Mouse (Mus musculus): Measurements from ENCODE around the gene Ppm1l. TPM values are rescaled to one million over a fixed set of nuclear protein-coding genes. Genes with fewer than 3 reads are reported as not detected.
"Not testable (repeated sequence)": the region's sequence is repeated elsewhere in the genome, so short reads cannot be mapped to it uniquely, and the experiment has no call there.

Ppm1l gene
- polyA plus RNA-seq, 1 experiment from 2014 or later: 6.0 TPM

DNA sequence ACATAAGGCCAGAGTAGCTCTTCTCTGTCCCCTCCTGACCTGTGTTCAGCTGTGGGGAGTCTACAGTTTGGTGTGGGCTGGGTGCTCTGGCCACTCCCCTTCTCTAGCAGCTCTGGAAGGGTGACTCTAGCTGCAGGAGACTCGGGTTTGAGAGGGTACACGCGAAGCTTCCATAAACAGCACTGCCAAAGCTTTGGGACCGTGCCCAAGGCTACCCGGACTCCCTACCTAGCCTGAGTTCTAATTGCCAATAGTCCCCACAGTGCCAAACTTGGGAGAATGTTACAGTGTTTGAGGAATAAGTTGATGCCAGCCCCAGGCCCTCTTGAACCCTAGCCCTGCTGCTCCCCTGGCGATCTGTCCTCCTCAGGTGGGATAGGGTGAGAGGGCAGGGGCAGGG lies 238.8 kb downstream of the Ppm1l start:
- WGBS: 74% methylated on average over 6 of the region's 6 CpGs
- DNase-seq (ENCODE audit: low spot score) (no peak), ATAC-seq (ENCODE audit: low FRiP score, low TSS enrichment) (no peak)
- H3K4me2 ChIP-seq (replicated peaks; ENCODE audit: low read depth): no peak overlapping the region
- H3K9me3 ChIP-seq (ENCODE audit: control insufficient read depth, low read length): no peaks in the 10 kb centered on the region
- H3K36me3 ChIP-seq (ENCODE audit: control insufficient read depth, insufficient read depth, low read length): no peaks in the 10 kb centered on the region
- TF ChIP-seq CTCF (IDR thresholded peaks at IDR 0.05; ENCODE audit: low read depth): no peak
- TF ChIP-seq EP300 (optimal IDR thresholded peaks at IDR 0.05): no peak
- H3K27ac ChIP-seq (replicated peaks): no peak overlapping the region
- no peak overlapping the region for H3K4me3 ChIP-seq (ENCODE audit: low read depth, low read length)
- H3K9ac ChIP-seq (ENCODE audit: low read length): no peak overlapping the region
- no peaks in the 10 kb centered on the region for H3K4me1 ChIP-seq (replicated peaks; ENCODE audit: control insufficient read depth, insufficient read depth)
- H3K27me3 ChIP-seq (ENCODE audit: control insufficient read depth, insufficient read depth, low read length): no peaks in the 10 kb centered on the region

- no peak for ATAC-seq (ENCODE audit: low FRiP score, low TSS enrichment)
- no peak overlapping the region for H3K9ac ChIP-seq (ENCODE audit: low read length)
- DNase-seq (ENCODE audit: low spot score): no peak
- H3K27ac ChIP-seq (replicated peaks): no peak overlapping the region
- H3K4me2 ChIP-seq (replicated peaks; ENCODE audit: low read depth): no peak overlapping the region
- WGBS: 85% methylated on average over 12 of the region's 12 CpGs
- no peaks in the 10 kb centered on the region for H3K9me3 ChIP-seq (ENCODE audit: control insufficient read depth, low read length)
- no peak overlapping the region for H3K4me3 ChIP-seq (ENCODE audit: low read depth, low read length)
- TF ChIP-seq EP300 (optimal IDR thresholded peaks at IDR 0.05): no peak
- TF ChIP-seq CTCF (IDR thresholded peaks at IDR 0.05; ENCODE audit: low read depth): no peak
- H3K4me1 ChIP-seq (replicated peaks; ENCODE audit: control insufficient read depth, insufficient read depth): no peaks in the 10 kb centered on the region
- H3K36me3 ChIP-seq (ENCODE audit: control insufficient read depth, insufficient read depth, low read length): no peaks in the 10 kb centered on the region
- H3K27me3 ChIP-seq (ENCODE audit: control insufficient read depth, insufficient read depth, low read length): no peaks in the 10 kb centered on the region
Observed at GRCm38 (mm10) chr3:69556092-69556778, 239.6 kb downstream of the Ppm1l start.

DNA sequence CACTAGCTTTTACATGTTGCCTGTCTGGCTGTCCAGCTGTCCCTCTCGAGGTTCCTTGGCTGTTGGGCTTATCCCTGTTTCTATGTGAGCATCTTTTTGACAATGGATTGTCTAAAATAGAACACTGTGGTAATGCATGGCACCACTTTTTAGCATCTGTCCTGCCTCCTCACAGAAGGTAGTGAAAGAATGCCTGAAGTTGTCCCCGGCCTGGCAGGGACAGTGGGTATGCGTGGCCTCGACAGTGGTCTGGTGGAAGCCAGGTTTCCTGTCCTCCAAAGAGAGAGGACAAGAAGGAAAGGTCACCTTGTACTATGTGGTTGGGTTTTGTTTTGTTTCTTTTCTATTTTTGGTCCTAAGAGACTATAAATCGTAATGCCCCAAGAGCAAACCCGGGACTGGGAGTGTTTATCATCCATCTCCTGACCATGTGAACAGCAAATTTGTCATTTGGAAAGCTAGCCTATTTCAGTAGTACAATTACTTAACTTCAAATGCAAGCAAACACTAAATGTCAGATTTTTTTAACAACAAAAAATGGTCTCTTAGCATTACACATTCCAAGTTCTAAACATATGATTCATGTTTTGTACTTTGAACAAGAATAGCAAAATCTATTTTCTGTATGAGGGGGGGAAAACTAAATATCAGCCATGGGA lies 242.8 kb downstream of the Ppm1l start:
- Histone ChIP-seq H3K9me3 (ENCODE audit: control insufficient read depth, low read length) (no peaks in the 10 kb centered on the region), H3K9ac (ENCODE audit: low read length) (no peak overlapping the region), H3K36me3 (ENCODE audit: control insufficient read depth, insufficient read depth, low read length) (no peaks in the 10 kb centered on the region), H3K27ac (replicated peaks) (peak overlapping the region; percentile 46; the same call in 1 of the 2 replicates), H3K4me2 (replicated peaks; ENCODE audit: low read depth) (no peak overlapping the region), H3K4me1 (replicated peaks; ENCODE audit: control insufficient read depth, insufficient read depth) (no peaks in the 10 kb centered on the region), H3K27me3 (ENCODE audit: control insufficient read depth, insufficient read depth, low read length) (no peaks in the 10 kb centered on the region), H3K4me3 (ENCODE audit: low read depth, low read length) (no peak overlapping the region)
- TF ChIP-seq CTCF (IDR thresholded peaks at IDR 0.05; ENCODE audit: low read depth) (no peak), EP300 (optimal IDR thresholded peaks at IDR 0.05) (no peak)
- WGBS: 57% methylated on average over 6 of the region's 6 CpGs
- DNase-seq (ENCODE audit: low spot score) (no peak), ATAC-seq (ENCODE audit: low FRiP score, low TSS enrichment) (peak; percentile 21; the same call in 1 of the 2 replicates)

- H3K9ac ChIP-seq (ENCODE audit: low read length): no peak overlapping the region
- H3K4me2 ChIP-seq (replicated peaks; ENCODE audit: low read depth): peak overlapping the region; percentile 17; the same call in 1 of the 2 replicates
- no peaks in the 10 kb centered on the region for H3K9me3 ChIP-seq (ENCODE audit: control insufficient read depth, low read length)
- H3K27me3 ChIP-seq (ENCODE audit: control insufficient read depth, insufficient read depth, low read length): no peaks in the 10 kb centered on the region
- 40% methylated on average over 7 of the region's 7 CpGs for WGBS
- no peak overlapping the region for H3K27ac ChIP-seq (replicated peaks)
- H3K36me3 ChIP-seq (ENCODE audit: control insufficient read depth, insufficient read depth, low read length): no peaks in the 10 kb centered on the region
- H3K4me3 ChIP-seq (ENCODE audit: low read depth, low read length): no peak overlapping the region
- TF ChIP-seq CTCF (IDR thresholded peaks at IDR 0.05; ENCODE audit: low read depth): no peak
- no peak for TF ChIP-seq EP300 (optimal IDR thresholded peaks at IDR 0.05)
- peak; percentile 61; the same call in 1 of the 2 replicates for ATAC-seq (ENCODE audit: low FRiP score, low TSS enrichment)
- H3K4me1 ChIP-seq (replicated peaks; ENCODE audit: control insufficient read depth, insufficient read depth): no peaks in the 10 kb centered on the region
- DNase-seq (ENCODE audit: low spot score): no peak
Observed at GRCm38 (mm10) chr3:69559975-69560330, 243.3 kb downstream of the Ppm1l start.

DNA sequence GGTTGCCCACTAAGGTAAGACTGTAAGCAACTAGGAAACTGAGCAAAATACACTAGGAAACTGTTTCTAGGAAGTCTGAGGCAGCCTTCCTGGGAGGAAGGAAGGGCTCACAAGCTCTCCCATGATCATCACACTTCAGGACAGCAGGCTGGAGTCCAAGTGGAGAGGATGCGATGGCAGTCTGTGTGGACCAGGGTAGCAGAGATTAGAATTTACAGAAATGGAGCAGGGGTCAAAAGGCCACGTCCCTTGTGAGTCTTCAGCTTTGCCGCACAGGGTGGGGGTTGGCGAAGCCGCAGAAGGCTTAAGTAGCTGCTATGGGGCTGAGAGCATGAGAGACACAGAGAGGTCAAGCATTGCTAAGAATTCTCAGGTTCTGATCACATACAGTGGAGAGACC lies 245.0 kb downstream of the Ppm1l start:
- Histone ChIP-seq H3K27ac (replicated peaks) (no peak overlapping the region), H3K9ac (ENCODE audit: low read length) (no peak overlapping the region), H3K36me3 (ENCODE audit: control insufficient read depth, insufficient read depth, low read length) (no peaks in the 10 kb centered on the region), H3K4me2 (replicated peaks; ENCODE audit: low read depth) (no peak overlapping the region), H3K4me3 (ENCODE audit: low read depth, low read length) (no peak overlapping the region), H3K27me3 (ENCODE audit: control insufficient read depth, insufficient read depth, low read length) (no peaks in the 10 kb centered on the region), H3K4me1 (replicated peaks; ENCODE audit: control insufficient read depth, insufficient read depth) (no peaks in the 10 kb centered on the region), H3K9me3 (ENCODE audit: control insufficient read depth, low read length) (no peaks in the 10 kb centered on the region)
- DNase-seq (ENCODE audit: low spot score): no peak
- no peak for ATAC-seq (ENCODE audit: low FRiP score, low TSS enrichment)
- no peak for TF ChIP-seq EP300 (optimal IDR thresholded peaks at IDR 0.05)
- TF ChIP-seq CTCF (IDR thresholded peaks at IDR 0.05; ENCODE audit: low read depth): no peak
- 67% methylated on average over 5 of the region's 5 CpGs for WGBS

GRCm38 (mm10) chr3:69563406-69563805 lies 246.7 kb downstream of the Ppm1l start:
- TF ChIP-seq EP300 (optimal IDR thresholded peaks at IDR 0.05) (no peak), CTCF (IDR thresholded peaks at IDR 0.05; ENCODE audit: low read depth) (peak; percentile 27)
- H3K27me3 ChIP-seq (ENCODE audit: control insufficient read depth, insufficient read depth, low read length): no peaks in the 10 kb centered on the region
- no peaks in the 10 kb centered on the region for H3K9me3 ChIP-seq (ENCODE audit: control insufficient read depth, low read length)
- H3K27ac ChIP-seq (replicated peaks): no peak overlapping the region
- H3K4me3 ChIP-seq (ENCODE audit: low read depth, low read length): no peak overlapping the region
- H3K36me3 ChIP-seq (ENCODE audit: control insufficient read depth, insufficient read depth, low read length): no peaks in the 10 kb centered on the region
- no peaks in the 10 kb centered on the region for H3K4me1 ChIP-seq (replicated peaks; ENCODE audit: control insufficient read depth, insufficient read depth)
- peak; percentile 20 for DNase-seq (ENCODE audit: low spot score)
- WGBS: 74% methylated on average over 6 of the region's 6 CpGs
- H3K9ac ChIP-seq (ENCODE audit: low read length): no peak overlapping the region
- ATAC-seq (ENCODE audit: low FRiP score, low TSS enrichment): no peak
- no peak overlapping the region for H3K4me2 ChIP-seq (replicated peaks; ENCODE audit: low read depth)

DNA sequence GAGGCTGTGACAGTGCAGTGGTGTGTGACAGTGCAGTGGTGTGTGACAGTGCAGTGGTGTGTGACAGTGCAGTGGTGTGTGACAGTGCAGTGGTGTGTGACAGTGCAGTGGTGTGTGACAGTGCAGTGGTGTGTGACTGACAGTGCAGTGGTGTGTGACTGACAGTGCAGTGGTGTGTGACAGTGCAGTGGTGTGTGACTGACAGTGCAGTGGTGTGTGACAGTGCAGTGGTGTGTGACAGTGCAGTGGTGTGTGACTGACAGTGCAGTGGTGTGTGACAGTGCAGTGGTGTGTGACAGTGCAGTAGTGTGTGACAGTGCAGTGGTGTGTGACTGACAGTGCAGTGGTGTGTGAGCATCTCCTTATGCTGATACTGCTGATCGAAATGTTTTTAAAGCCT lies 248.9 kb downstream of the Ppm1l start:
- H3K9ac ChIP-seq (ENCODE audit: low read length); H3K27me3 ChIP-seq (ENCODE audit: control insufficient read depth, insufficient read depth, low read length); DNase-seq (ENCODE audit: low spot score); H3K4me3 ChIP-seq (ENCODE audit: low read depth, low read length); H3K36me3 ChIP-seq (ENCODE audit: control insufficient read depth, insufficient read depth, low read length); H3K27ac ChIP-seq (replicated peaks); H3K4me1 ChIP-seq (replicated peaks; ENCODE audit: control insufficient read depth, insufficient read depth); H3K4me2 ChIP-seq (replicated peaks; ENCODE audit: low read depth); H3K9me3 ChIP-seq (ENCODE audit: control insufficient read depth, low read length); ATAC-seq (ENCODE audit: low FRiP score, low TSS enrichment): not testable (repeated sequence)
- WGBS: 92% methylated on average over 1 of the region's 1 CpGs

Measured in stomach, postnatal 0 days (tissue).